Mouse (Mus musculus) left cerebral cortex, postnatal 25 days (tissue): Measurements from ENCODE around the gene Sh3gl2. TPM values are rescaled to one million over a fixed set of nuclear protein-coding genes. Genes with fewer than 3 reads are reported as not detected.

Experiments used
- DNase-seq, 2 experiments: peaks; one replicate each; pipeline ENCODE4 v3.0.0; 2022; ENCODE audit warnings: low spot score in 2 of 2, mixed read lengths in 1 of 2
- intact Hi-C: fragments of 180-260 bp; cut with DNase I; formaldehyde crosslinking; loops from one replicate; pipeline ENCODE4 v1.15.1; 2025
- total RNA-seq, 2 experiments: library from RNA; stranded (reverse); gene quantifications; 2 replicates each; pipeline ENCODE4 v1.2.3; 2021

Gene Sh3gl2
- total RNA-seq, 2 experiments from 2014 or later = 275 to 288 TPM

DNA sequence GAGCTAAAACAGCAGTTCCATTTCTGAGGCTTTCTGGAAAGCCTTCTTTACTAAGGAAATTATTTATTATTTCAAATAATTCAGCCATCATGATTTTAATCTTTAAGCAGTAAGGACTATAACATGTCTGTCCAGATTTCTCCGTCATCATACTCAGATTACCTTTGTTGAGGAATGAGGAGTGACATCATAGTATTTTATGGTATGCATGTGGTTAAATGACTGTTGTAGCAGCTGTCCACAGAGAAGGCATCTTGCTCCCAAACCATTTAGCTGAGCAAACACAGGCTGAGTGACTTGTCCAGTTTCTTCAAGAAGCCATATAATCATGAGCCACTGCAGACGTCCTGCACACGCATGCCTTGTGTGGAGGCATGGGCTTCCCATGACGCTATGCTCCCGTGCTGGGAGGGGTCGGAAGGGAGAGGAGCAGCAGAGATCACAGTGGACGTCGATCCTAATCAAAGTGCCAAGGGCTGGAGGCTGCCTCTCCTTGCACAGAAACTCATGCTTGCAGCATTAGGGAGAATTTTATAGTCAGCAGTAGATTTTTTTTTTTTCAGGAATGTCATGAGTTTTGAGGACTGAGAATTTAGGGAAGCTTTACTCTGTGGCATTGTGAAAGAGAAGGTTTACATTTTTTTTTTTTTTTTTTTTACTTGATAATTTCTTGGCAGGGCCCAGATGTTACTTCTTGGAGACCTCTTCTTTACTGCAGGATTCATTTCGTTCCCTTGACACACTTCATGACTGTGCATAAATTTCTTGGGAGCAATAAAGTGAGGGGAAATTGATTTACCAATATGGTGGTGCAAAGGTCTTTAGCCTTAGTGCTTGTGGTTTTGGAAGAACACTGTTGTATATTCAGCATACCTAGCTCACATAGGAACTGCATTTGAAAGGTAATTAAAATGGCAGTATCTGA lies 23.0 kb downstream of the Sh3gl2 start:
- intact Hi-C loops = no loop called here
- no peak for DNase-seq

DNA sequence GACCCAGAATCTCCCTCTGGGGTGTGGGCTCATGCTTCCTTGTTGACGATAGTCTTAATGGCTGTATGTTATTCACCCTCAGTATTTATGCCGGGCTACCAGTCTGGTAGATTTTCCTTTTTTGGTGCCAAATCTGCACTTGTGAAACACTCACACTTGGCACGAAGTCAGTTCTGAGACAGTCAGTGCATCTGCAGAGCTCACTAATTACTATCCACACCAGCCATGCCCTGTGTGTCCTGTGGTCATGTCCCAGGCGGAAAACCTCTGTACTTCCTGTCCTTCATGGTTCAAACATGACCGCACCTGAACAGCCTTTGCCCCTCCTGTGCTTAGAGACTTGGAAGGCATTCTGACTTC lies 23.6 kb downstream of the Sh3gl2 start:
- DNase-seq = no peak
- intact Hi-C loops = no loop called here

DNA sequence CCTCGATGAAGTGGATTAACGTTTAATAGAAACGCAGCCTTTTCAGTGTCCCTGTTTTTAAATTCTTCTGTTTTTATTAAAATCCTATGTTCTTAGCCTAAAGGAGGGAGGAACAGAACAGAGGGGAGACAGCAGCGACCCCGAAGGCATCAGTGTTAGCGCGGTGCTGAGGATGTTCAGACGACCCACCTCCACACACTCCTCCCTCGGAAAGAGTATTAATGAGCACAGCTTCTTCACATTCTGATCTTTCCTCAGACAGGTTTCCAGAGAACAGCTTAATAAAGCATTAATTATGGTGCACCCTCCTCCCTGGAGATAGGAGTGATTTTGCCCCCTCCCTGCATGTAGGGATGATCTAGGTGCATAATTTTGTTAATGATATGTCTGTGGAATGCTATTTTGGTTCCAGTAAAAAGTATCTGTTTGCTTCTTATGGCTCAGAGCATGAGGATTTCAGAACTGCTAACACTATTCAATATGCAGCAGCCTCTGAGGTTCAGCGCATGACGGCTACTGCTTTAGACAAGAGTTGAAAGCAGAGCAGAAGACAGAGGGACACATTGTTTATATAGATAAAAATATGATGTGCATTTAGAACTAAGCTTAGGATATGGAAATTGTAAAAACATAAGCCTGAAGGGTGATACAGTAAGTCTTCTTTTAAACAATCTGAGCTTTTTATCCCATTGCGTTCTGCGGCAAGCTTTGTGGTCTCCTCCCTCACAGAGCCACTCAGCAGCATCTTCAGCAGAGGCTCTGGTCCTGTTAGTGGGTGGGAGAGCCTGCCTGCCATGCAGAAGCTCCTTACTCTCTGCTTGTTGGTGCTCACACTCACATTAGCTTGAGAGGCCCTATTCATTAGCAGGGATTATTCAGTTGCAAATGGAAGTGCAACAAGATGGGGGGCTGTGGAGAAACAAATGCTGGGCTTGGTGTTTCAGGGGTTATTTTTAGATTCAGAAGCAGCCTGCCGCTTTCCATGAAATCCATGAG lies 27.8 kb downstream of the Sh3gl2 start:
- DNase-seq = peak; percentile 54 to 66
- intact Hi-C loops = no loop called here

DNA sequence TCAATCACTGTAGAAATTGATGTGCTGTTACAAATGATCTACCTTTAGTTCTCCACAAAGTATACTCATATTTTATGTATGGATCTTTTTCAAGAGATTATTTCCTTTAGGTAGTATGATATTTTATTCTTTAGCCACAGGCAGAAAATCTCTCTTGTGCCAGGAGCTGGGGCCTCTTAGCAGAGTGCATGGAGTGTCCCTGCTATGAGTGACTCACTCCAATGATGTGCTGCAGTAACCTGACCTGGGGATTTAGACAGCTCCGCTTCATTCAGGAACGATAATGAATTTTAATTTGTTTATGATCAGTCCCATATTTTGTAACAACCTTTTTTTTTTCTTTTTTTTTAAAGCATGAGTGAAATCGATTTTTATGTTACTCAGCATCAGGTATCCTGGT lies 36.7 kb downstream of the Sh3gl2 start:
- intact Hi-C loops = no loop called here
- no peak for DNase-seq

DNA sequence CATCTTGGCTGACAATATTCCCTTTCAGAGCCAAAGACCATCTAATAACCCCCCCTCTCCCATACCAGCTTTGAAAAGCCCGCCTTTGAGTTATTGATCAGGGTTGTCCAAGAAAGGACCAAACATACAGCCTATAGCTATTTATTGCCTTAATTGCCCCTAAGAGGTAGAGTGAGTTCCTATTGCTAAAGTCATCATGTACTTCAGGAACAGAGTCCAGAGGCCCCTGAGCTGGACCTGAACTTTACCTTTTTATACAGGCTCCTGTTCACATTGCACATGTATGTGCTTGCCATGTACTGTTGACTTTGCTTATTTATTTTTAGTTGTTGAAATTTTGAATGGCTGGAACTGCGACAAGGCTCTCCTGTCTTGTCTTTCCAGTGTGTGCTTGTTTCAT lies 37.6 kb downstream of the Sh3gl2 start:
- intact Hi-C loops = no loop called here
- no peak for DNase-seq

DNA sequence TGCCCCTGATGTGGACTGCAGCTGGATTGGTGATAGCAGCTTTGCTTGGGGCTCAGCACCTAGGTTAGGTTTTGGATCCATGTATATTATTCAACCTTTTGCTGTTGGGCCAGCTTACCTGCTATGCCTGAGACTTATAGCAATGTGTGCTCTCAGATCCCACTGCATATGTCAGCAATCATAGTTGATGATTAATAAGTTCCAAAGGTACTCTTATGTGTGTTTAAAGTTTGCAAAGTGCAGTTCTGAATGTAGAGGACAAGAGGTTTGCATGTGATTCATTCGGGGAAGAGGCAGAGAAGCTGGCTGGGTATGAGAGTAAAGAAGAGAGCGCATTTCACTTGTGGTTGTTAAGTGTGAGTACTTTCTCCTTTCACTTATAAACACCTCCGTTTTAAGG lies 43.7 kb downstream of the Sh3gl2 start:
- DNase-seq = no peak
- intact Hi-C loops = no loop called here

DNA sequence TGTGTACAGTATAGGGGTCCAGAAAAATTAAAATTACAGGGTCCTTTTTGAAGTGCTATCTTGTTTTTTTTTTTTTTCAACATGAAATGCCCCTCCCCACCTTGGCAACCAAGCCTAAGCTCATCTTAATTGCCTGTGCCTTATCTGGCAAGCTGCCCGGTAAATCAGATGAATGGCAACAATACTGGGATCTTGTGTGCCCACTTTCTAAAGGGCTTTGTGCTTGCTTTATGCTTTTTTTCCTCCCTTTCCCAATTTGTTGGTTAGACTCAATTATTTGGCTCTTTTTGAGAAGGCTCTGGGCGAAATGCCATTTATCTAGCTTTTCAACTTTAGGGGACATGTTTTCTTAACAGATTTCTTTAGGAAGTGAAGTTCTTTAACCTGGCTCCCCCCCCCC lies 45.3 kb downstream of the Sh3gl2 start:
- peak; percentile 45 to 62 for DNase-seq
- intact Hi-C loops = no loop called here

DNA sequence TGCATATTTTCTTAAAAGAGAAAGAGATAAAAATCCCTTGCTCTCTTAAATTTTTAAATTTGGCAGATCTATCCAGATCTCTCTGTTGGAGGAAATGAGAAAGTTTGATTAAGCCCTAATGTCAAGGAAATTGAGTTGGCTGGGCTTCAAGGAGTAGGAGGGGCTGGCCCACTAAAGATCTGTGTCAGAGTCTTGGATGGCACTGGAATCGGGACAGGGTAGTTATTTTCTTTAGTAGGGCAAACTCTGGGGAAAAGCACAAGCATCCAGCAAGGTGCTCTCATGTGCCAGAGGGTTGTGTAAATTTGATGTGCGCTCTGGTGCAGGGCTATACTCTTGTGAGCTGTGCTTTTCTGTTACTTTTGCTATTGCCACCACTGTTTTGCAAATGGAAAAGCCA lies 45.9 kb downstream of the Sh3gl2 start:
- intact Hi-C loops = no loop called here
- peak in 1 of 2 experiments; percentile 24 for DNase-seq

DNA sequence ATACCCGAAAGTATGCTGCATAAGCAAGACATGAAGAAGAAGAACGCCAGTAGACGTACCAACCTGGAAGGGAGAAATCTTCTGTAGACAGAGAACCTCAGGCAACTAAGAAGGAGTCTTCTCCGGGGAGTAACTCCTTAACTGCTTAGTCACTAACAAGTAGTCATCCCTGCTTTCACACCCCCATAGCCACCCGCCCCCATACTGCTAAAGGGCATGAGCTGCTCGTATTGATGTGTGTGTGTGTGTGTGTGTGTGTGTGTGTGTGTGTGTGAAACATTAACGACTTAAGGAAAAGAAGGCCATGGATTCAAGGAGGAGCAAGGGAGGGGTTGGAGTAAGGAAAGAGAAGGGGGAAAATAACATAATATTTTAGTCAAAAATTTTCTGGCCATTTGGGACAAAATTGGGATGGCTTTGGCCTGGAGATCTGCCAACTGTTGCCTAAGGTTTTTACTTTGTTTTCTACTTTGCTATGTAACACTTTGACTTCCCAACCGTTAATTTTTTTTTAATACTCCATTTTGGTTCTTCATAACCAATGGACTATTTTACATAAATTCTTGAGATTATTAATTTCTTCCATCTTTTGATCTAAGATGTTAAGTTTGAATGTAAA lies 51.0 kb downstream of the Sh3gl2 start:
- intact Hi-C loops = loop anchor here (5.0 kb wide), 1 partner anchor 49 kb away; the partner anchor contains the start of gene Sh3gl2
- DNase-seq = no peak

DNA sequence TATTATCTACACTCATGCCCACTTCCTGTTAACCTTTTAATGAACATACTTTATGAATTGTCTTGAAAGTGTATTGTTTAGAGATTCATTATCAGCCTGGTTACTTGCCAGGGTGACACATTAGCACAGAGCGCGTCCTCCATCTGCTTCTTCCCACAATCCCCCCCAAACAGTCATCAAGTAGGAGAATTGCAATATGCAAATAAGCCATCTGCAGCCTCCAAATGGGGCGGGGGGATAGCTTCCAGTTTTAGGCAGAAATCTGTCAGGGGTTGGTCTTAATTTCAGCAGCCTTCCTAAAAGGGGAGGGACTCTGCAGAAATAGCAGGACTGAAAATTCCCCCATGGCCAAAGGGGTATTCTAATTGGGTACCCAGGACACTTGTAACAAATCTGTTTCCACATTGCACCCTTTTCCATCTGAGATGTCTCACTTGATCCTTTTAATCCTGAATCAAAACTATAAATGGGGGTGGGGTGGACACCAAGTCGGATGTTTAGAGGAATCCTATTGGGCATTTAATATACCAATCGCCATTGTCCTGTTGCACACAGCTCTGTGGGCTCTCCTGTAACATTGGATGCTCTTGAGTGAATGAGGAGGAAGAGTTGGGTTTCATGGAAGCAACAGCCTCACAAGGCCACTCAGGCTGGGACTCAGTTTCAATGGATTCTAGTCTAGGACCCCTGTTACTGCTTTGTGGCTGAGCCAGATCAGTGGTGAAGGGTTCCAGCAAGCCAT lies 51.7 kb downstream of the Sh3gl2 start:
- intact Hi-C loops = loop anchor here (5.0 kb wide), 1 partner anchor 49 kb away; the partner anchor contains the start of gene Sh3gl2
- no peak for DNase-seq

DNA sequence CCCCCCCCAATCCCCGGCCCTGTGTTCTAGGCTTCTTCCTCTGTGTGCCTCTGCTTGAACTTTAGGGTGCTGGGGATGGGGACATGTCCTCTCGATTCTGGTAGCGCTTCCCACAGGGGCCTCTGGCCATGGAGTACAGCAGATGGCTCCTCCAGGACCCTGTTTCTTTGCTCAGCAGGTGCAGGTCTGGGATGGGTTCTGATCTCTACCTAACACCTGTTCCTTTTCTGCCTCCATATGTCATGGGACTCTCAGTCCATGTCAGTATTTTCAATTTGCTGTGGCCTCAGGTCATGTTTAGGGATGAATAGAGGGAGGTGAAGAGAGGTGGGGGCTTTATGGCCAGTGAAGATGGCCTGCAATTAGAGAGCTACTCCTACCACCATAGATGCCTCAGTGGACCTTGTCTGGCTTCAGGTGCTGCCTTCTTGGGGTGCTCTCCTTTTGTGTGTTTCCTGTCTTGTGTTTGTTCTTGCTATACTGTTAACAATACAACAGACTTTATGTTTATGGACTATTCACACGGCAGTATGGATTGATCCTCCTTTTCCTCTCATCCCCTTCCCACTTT lies 52.9 kb downstream of the Sh3gl2 start:
- DNase-seq = no peak
- intact Hi-C loops = loop anchor here (5.0 kb wide), 1 partner anchor 51 kb away; the partner anchor contains the start of gene Sh3gl2

DNA sequence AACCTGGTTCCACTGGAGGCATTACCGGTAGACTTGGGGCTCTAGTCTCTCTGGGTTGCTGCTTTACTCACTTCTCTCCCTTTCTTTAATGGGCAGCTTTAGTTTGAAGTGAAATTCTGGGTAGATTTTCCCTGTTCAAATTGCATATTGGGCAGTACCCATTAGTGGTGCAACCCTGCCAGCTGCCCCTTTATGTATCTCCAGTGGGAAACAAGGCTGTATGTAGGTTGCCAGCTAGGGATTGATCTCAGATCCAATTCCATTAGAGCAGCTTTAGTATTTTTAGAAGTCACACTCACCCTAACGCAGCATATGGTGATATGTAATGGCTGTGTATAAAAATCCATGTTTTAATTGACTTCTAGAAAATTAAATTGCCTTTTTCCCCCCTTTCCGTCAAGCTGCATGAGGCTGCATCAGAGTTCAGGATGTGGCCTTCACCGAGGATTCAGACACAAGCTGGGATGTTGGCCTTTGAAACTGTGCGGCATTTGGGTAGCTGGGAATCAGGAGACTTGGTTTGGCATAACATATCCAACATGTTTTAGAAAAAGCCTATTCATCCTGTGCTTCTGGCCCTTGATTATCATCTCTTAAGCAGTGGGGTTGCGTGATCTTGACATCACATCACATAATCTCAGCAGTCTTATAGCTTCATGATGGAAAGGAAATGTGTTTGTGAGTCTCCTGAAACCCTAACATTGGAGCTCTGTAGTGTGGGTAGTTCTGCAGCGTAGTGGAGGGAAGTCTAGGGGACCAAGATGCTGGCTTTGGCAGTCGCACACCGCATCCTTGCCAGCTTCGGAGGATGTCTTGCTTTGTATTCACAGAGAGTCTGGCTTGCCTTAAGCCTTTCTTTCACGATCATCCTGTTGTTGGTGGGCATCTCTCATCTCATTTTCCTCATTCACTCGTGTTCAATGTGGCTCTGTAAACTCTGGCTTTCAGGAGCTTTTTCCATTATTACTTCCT lies 56.0 kb downstream of the Sh3gl2 start:
- DNase-seq = peak; percentile 61 to 93
- intact Hi-C loops = no loop called here

DNA sequence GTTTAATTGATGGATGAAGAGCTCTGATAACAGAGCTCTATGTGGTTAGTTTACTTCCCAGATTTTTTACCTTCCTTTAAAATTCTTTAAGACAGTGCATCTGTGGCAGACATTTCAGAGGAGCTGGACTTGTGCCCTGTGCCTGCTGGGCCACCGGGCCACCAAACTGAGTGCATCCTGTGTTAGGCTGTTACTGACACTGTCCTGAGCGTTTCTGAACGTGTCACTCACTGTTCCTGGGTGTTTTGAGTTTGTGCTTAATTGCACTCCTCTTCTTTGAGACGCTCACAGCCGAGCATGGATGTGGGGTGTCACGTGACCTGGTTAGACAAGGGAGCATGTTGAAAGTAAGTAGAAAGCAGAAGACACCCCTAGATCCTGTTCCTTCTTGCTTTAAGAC lies 57.2 kb downstream of the Sh3gl2 start:
- peak in 1 of 2 experiments; percentile 9 for DNase-seq
- intact Hi-C loops = no loop called here

DNA sequence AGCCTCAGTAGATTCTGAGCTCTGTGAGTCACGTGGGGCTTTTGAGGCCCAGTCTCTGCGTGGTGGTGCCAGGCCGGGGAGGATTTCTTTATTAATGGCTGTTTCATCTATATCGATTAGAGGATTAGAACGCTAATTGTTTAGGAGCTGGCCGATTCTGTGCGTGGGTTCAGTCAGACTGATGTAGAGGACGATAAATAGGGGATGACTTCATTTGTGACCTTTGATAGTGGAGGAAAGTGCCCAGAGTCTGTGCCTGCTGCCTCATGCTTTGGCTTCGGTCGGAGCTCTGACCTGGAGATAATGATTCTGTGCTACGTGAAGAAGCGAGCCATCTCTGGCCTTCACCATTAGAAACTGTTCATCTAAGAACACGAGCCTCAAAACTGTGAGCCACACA lies 57.7 kb downstream of the Sh3gl2 start:
- DNase-seq = no peak
- intact Hi-C loops = no loop called here

DNA sequence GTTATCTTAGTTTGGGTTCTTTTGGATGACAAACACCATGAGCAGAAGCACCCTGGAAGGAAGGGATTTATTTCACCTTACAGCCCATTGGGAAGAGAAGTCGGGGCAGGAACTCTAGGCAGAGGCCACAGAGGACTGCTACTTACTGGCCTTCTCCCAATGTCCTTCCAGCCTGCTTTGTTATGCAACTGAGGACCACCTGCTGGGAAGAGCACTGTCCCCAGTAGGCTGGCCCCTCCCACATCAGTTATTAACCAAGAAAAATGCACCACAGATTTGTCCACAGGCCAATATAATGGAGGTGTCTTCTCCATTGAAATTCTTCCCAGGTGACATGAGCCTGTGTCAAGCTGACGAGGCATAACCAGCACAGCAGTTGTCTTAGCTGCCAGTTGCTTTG lies 62.5 kb downstream of the Sh3gl2 start:
- intact Hi-C loops = no loop called here
- DNase-seq = no peak

DNA sequence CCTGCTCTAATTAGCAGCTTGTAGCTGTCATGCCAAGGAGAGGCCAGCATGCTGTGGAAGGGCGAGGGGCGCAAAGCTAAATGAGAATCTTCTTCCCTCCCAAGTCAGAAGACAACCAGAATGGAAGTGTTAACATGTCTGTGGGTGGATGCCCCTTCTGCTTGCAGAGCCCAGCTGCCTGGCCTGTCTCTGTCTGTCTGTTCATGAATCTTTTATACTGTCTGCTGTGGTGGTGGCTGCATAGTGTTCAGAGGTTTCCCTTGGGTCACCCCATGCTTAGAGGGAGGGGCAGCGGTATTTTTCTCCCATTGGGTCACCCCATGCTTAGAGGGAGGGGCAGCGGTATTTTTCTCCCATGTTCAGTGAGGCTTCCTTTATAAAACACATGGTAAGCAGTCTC lies 68.0 kb downstream of the Sh3gl2 start:
- intact Hi-C loops = loop anchor here (5.0 kb wide), 1 partner anchor 111 kb away; no protein-coding TSS in a partner anchor
- DNase-seq = peak in 1 of 2 experiments; percentile 62

DNA sequence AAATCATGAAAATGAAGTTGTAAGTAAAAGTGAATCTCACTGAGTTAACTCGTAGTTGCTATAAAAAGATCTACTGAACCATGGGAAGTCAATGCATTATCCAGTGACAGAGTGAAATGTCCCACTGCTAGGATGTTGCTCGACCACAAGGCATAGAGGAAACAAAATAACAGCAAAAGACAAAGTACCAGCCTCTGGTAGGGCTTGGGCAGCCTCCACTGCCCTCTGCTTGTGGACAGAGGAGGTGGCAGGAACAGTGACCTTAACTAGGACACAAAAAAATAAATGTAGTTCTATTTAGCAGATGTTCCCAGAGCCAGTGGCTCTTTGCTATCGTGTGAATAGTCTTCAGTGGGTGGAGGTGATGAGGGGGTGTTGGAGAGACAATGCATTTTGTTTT lies 68.5 kb downstream of the Sh3gl2 start:
- intact Hi-C loops = loop anchor here (5.0 kb wide), 1 partner anchor 111 kb away; no protein-coding TSS in a partner anchor
- no peak for DNase-seq

DNA sequence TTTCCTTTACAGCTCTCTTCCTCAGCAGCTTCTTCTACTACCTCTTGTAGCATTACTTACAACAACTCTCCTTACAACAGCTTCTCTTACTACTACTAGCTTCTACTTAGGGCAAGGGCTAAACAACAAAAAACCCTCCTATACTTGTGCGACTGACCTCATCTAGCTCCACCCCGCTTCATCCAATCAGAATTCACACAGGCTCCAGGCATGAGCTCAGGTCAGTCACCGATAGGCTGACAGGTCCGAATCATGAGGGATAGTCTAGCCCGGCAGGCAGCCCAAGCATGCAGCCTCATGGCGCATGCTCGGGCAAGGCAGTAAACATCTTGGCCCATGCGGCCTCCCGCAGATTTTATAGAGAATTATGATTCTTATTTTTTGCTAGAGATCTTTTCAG lies 78.2 kb downstream of the Sh3gl2 start:
- intact Hi-C loops = no loop called here
- no peak for DNase-seq
